Mouse (Mus musculus) macrophage (primary cell): ENCODE results near the gene Ccdc117. TPM values are rescaled to one million over a fixed set of nuclear protein-coding genes. Genes with fewer than 3 reads are reported as not detected.

Experiments used
- H3K27ac ChIP-seq: fragments of 350-480 bp; formaldehyde crosslinking; 2 replicates; pipeline ENCODE4 v1.9.0; 2021
- H3K36me3 ChIP-seq: fragments of 350-480 bp; formaldehyde crosslinking; 2 replicates; pipeline ENCODE4 v1.9.0; 2021; ENCODE audit errors: inconsistent target
- H3K4me3 ChIP-seq: fragments of 350-480 bp; formaldehyde crosslinking; 2 replicates; pipeline ENCODE4 v1.9.0; 2021; ENCODE audit errors: inconsistent target
- H3K79me2 ChIP-seq: fragments of 350-480 bp; formaldehyde crosslinking; 2 replicates; pipeline ENCODE4 v1.9.0; 2021; ENCODE audit errors: inconsistent target
- WGBS: methylation state at CpG from one replicate; pipeline ENCODE4 v1.1.7; 2026; ENCODE audit warnings: inconsistent platforms; ENCODE audit not compliant: missing documents; 5-methylcytosine and 5-hydroxymethylcytosine counted together
- polyA plus RNA-seq: library from polyadenylated mRNA; stranded (reverse); fragments of 250-400 nt; gene quantifications from 3 replicates; pipeline ENCODE4 v1.2.4, GENCODE M21; 2018; ENCODE audit warnings: inconsistent platforms

The Ccdc117 gene
- polyA plus RNA-seq, 1 experiment from 2014 or later: 9.4 TPM

- Histone ChIP-seq H3K27ac (no peak overlapping the region), H3K79me2 (no peaks in the 10 kb centered on the region), H3K36me3 (no peaks in the 10 kb centered on the region), H3K4me3 (no peak overlapping the region)
- WGBS: 85% methylated on average over 5 of the region's 5 CpGs
Measured at GRCm38 (mm10) chr11:5510099-5510391, 31.9 kb downstream of the Ccdc117 start.

DNA sequence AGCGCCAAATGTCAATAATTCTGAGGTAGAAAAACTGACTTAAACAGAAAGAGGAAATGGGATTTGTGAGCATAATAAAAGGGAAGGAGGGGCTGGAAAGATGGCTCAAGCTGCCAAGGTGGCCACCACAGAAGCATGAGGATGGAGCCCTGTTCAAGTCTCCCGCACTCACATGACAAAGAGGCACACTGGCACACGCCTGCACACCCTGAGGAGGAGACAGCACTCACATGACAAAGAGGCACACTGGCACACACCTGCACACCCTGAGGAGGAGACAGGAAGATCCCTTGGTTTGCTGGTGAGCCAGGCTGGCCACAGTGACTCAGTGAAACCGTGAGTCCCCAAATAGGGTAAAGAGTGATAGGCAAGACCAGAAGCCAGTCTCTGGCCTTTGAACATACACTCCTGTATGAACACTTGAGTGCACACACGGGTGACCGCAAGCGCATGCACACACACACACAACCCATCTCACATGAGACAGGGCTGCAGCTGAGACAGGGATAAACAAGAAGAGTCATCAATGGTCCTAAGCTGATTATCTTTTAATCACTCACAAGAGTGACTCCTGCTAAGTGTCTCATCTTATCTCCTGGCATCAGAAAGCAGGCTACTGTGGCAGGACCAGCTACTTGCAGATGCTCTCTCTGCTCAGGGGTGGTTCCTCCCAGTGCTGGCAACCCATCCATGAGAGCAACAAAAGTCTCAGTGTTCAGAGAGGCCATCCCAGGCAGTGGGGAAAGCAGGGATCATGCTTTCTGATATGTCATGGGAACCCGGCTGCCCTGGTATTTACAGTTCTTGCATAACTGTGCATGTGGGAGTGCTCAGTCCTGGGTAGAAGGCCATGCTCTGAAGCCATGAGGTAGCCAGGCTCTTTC, 32.5 kb downstream of the Ccdc117 start:
- Histone ChIP-seq H3K79me2 (no peaks in the 10 kb centered on the region), H3K27ac (no peak overlapping the region), H3K4me3 (no peak overlapping the region), H3K36me3 (no peaks in the 10 kb centered on the region)
- 38% methylated on average over 5 of the region's 8 CpGs for WGBS

- Histone ChIP-seq H3K36me3 (no peaks in the 10 kb centered on the region), H3K79me2 (no peaks in the 10 kb centered on the region), H3K4me3 (peak overlapping the region; percentile 14; the same call in 1 of the 2 replicates), H3K27ac (peak overlapping the region; percentile 45)
- WGBS: 12% methylated on average over 18 of the region's 18 CpGs
Measured at GRCm38 (mm10) chr11:5505856-5506575, 36.0 kb downstream of the Ccdc117 start.

DNA sequence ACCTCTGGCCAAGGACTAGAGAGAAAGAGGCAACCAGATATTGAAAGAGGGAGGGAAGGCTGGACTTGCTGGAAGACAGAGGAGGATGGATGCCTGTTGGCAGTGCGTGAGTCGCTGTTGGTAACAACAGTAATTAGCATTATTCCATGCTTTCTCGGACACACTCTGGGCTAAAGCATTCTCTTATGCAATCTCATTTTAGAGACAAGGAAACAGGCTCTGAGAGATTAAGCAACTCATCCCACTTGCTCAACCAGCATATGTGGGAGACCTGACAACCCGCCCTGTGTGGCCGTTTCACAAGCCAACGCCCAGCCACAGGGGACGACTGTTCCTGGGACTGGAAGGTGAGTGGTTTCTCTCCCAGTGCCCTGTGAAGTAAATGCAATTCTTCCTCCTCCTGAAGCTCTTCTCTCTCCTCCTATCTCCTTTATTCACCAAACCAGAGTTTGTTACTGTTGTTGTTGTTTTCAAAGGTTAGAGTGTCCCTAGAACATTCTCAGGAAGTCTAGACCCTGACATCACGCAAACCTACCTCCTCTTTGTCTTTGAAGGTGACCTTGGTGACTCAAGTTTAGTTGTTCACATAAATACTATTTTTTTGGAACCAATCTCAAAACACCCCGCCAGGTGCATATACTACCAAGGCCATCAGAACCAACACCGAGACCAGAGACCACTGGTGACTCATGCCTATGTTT, 39.5 kb downstream of the Ccdc117 start:
- Histone ChIP-seq H3K36me3 (no peaks in the 10 kb centered on the region), H3K4me3 (no peak overlapping the region), H3K27ac (no peak overlapping the region), H3K79me2 (no peaks in the 10 kb centered on the region)
- 37% methylated on average over 10 of the region's 10 CpGs for WGBS

DNA sequence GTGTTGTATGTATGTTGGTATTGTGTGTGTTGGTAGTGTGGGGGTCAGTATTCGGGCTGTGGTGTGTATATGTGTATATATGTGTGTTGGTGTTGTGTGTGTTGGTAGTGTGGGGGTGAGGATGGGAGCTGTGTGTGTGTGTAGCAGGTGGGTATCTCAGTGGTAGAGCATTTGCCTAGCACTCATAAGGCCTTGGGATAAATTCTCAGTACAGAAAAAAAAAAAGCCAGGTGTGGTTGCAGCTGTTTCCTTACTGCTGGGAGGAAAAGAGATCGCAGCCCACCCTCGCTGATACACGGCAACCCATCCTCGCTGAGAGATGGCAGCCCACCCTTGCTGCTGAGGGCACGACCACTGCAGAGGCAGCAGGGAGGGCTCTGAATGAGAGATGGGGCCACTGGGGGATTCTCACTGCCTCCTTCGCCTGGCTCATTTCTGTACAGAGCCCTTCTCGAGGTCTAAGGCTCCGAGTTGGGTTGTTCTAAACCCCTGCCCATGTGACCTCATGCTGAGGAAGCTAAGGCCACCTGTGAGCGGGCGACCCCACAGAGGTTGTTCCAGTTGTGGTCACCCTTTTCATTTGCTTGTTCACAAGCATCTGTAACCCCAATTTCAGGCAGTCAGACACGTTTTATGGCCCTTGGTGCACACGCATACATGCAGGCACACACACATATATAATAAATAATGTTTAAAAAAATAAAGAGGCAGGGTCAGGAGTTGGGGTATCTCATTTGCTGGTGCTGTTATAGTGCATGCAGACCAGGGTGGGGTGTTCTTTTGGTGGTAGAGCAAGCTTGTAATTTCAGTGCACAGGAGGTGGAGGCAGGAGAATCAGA, 40.9 kb downstream of the Ccdc117 start:
- H3K4me3 ChIP-seq: no peak overlapping the region
- H3K79me2 ChIP-seq: no peaks in the 10 kb centered on the region
- no peaks in the 10 kb centered on the region for H3K36me3 ChIP-seq
- no peak overlapping the region for H3K27ac ChIP-seq
- WGBS: 72% methylated on average over 11 of the region's 13 CpGs

DNA sequence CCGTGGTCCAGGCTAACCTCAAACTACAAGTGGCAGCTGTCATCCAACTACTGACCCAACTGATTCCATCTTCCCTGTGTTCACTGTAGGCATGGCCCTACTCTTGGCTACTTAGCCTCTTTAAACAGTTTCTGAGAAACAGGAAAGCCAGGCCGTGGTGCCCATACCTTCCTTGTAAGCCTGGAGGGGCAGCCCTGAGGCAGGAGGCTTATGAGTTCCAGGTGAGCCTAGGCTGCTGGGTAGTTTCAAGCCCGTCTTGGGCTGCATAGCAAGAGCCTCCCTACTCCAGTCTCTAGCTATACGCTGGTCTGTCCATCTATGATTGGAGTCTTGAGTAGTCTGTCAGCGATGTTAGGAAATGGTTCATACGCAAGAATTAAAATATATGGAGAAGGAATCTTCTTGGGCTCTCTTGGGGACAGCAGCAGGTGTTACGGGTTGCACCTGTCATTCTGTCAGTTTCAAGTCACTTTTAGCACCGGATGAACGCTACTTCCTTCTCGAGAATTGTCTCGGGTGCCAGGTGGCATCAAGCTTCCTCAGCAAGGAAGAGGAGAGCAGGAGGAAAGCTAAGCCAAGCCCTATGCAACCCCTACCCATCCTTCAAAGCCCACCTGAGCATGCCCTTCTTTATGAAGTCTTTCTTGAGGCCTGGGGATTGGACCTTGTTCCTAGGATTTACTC, 41.9 kb downstream of the Ccdc117 start:
- 66% methylated on average over 11 of the region's 11 CpGs for WGBS

GRCm38 (mm10) chr11:5498931-5499661, 42.9 kb downstream of the Ccdc117 start:
- no peaks in the 10 kb centered on the region for H3K36me3 ChIP-seq
- no peak overlapping the region for H3K27ac ChIP-seq
- no peaks in the 10 kb centered on the region for H3K79me2 ChIP-seq
- 75% methylated on average over 13 of the region's 13 CpGs for WGBS
- H3K4me3 ChIP-seq: no peak overlapping the region

More for the DNA sequence above, 41.9 kb downstream of the Ccdc117 start:
- Histone ChIP-seq H3K79me2 (no peaks in the 10 kb centered on the region), H3K27ac (no peak overlapping the region), H3K4me3 (no peak overlapping the region), H3K36me3 (no peaks in the 10 kb centered on the region)

DNA sequence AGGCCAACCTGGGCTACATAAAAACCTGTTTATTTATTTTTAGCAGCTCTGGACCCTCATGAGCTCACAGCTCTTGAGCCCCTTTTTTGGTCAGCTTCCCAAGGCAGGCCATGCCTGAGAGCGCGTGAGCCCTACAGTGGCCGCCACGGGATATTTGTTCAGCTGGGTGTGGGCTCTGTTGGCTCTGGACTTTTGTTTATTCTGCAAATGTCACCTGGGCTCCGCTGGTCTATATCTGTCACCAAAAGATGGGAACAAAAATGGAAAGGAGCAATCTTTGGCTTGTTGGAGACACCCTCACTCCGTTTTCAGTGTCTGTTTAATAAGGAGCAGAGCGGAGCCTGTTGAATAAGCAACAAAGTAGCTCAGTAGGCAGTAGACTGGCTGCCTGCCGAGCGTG, 43.6 kb downstream of the Ccdc117 start:
- WGBS: 95% methylated on average over 9 of the region's 9 CpGs
- Histone ChIP-seq H3K4me3 (no peak overlapping the region), H3K36me3 (no peaks in the 10 kb centered on the region), H3K79me2 (no peaks in the 10 kb centered on the region), H3K27ac (no peak overlapping the region)

DNA sequence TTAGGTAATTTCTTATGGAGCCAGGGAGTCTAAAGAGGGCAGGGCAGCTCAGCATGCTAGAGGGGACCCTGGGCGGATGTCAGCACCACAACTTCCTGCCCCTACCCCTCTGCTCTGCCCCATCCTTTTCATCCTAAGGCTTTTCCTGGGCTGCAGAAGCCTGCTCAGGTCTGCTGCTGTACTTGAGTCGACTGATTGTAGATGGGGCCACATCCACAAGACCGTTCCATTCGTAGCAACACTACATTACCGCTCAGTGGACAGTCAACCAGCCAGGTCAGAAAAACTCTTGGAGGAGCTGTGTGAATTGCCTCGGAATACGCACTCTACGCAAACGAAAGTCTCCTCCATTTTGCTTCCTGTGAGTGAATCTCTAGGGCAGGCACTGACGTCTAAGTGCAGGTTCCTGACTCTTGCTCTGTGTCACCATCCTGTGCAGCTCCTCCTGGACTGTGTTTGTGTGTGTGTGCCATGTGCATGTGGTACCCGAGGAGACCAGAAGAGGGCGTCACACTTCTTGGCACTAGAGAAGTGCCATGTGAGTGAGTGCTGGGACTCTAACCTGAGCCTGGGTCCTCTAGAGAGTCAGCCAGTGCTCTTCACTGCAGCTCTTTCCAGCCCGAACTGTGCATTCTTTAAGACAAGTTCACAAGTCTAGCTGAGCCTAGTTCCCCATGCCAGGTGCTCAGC, 45.3 kb downstream of the Ccdc117 start:
- Histone ChIP-seq H3K4me3 (no peak overlapping the region), H3K79me2 (no peaks in the 10 kb centered on the region), H3K36me3 (no peaks in the 10 kb centered on the region), H3K27ac (no peak overlapping the region)
- 96% methylated on average over 13 of the region's 13 CpGs for WGBS

DNA sequence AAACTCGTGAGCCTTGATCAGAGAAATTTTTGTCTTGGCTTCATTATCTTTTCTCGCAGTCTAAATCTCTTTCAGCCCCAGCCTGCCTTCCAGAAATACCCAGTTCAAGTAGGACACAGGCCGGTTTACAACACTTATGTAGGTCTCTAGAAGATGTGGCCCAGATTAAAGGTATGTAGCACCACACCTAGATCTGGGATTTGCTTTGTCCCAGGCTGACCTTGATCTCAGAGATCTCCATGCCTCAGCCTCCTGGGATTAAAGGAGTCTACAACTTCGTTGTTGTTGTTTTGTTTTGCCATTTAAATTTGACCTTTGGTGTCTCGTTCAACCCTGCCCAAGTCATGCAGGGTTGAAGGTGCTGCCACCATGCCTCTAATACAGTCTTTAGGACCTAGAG, 46.1 kb downstream of the Ccdc117 start:
- Histone ChIP-seq H3K4me3 (no peak overlapping the region), H3K27ac (no peak overlapping the region)
- 97% methylated on average over 5 of the region's 5 CpGs for WGBS

DNA sequence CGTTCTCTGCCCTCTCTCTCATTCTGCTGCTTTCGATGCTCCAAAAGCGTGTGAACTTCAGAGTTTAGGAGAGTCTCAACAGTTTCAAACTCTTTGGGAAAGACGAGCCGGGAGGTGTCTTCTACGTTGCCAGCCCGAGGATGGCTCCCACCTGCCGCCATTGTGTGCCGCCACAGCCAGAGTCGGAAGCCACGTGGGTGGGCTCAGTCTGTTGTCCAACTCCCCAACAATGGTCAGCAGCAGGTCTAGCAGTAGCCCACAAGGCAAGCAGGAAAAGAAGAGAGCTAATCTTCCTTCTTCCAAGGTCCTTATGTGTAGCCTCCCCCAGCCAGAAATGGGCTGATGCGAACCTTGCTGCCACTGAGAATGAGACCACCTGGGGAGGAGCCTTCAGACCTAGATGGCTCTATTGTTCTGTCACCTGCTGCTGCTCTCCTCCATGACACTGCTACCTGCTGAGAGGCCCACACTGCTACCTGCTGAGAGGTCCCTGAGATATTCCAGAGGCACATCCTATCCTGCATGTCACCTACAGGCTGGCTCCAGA, 46.6 kb downstream of the Ccdc117 start:
- no peaks in the 10 kb centered on the region for H3K79me2 ChIP-seq
- WGBS: 94% methylated on average over 12 of the region's 12 CpGs
- H3K27ac ChIP-seq: no peak overlapping the region
- no peaks in the 10 kb centered on the region for H3K36me3 ChIP-seq
- H3K4me3 ChIP-seq: no peak overlapping the region

More for the DNA sequence above, 46.1 kb downstream of the Ccdc117 start:
- H3K79me2 ChIP-seq: no peaks in the 10 kb centered on the region
- no peaks in the 10 kb centered on the region for H3K36me3 ChIP-seq

DNA sequence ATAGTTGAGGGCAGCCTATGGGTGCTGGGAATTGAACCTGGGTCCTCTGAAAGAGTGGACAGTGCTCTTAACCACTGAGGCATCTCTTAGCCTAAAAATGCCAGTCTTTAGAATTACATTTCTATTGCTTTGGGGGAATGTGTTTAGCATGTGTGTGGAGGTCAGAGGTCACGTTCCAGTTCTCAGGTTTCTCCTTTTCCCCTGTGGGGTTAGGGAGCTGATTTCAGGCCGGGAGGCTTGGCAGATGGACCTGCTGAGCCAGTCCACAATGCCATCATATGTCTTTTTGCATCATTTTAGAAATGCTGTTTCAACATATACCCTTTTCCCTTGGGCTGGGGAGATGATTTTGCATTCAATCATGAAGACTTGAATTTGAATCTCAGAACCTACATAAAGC, 48.1 kb downstream of the Ccdc117 start:
- Histone ChIP-seq H3K4me3 (no peak overlapping the region), H3K79me2 (no peaks in the 10 kb centered on the region), H3K27ac (no peak overlapping the region), H3K36me3 (no peaks in the 10 kb centered on the region)
- WGBS: 86% methylated on average over 2 of the region's 2 CpGs

DNA sequence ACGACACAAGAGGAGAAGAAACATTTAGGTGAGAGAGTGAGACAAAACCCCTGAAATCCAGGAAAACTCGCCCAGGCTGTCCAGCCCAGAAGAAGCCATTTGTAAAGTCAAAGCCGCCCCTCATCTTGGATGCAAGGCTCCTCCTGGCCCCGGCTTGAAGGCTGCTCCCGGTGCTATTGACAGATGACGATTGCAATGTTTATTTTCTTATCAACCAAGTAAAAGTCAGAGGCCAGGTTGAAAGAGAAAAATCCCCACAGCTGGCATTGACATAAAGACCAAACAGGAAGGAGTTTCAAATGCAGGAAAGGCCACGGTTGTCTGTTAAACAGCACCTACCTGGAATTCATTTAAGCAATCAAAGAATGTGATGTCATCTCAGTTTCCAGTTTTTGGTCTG, 50.1 kb downstream of the Ccdc117 start:
- H3K4me3 ChIP-seq: no peak overlapping the region
- H3K27ac ChIP-seq: no peak overlapping the region
- no peaks in the 10 kb centered on the region for H3K36me3 ChIP-seq
- no peaks in the 10 kb centered on the region for H3K79me2 ChIP-seq
- 93% methylated on average over 7 of the region's 7 CpGs for WGBS
